Mouse (Mus musculus): ENCODE measurements around the gene Kbtbd4. TPM values are rescaled to one million over a fixed set of nuclear protein-coding genes. Genes with fewer than 3 reads are reported as not detected.

Gene Kbtbd4
- total RNA-seq, 1 experiment from 2014 or later, result 26.5 TPM

GRCm38 (mm10) chr2:90956053-90956452 lies 51.5 kb downstream of the Kbtbd4 start:
- DNase-seq, result no peak

- DNase-seq, result no peak
Observed at GRCm38 (mm10) chr2:90958856-90959255, 54.3 kb downstream of the Kbtbd4 start.

DNA sequence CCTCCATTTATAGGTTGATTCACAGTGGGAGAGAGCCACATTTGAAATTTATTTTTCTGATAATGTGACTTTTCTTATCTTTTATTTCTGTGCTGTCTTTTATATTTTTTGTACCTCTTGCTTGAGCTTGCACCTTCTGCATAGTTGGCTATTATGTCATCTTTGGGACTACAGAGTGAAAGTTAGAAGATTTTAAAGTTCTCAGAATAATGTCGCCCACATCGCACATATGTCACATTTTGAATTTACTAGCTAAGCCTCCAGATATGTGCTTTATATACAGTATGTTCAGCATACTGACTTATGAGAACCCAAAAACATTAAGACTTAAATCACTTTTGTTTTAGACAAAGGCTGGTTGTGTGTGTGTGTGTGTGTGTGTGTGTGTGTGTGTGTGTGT lies 55.5 kb downstream of the Kbtbd4 start:
- DNase-seq, result no peak

Other genes starting within 250 kb of the Kbtbd4 start
- gene Nup160, start 227.5 kb upstream of the Kbtbd4 start, total RNA-seq (2021), result 26.1 and 28.5 TPM in 2 replicates
- gene Fnbp4, start 159.4 kb upstream of the Kbtbd4 start, total RNA-seq (2021), result 54.3 and 60.8 TPM in 2 replicates
- 0.98 and 1.5 TPM in 2 replicates for gene Agbl2, start 122.0 kb upstream of the Kbtbd4 start, total RNA-seq (2021)
- 416 and 423 TPM in 2 replicates for gene Mtch2, start 57.6 kb upstream of the Kbtbd4 start, total RNA-seq (2021)
- 2.3 and 2.8 TPM in 2 replicates for gene C1qtnf4, start 18.9 kb upstream of the Kbtbd4 start, total RNA-seq (2021)
- 551 and 591 TPM in 2 replicates for gene Ndufs3, start 87 bp downstream of the Kbtbd4 start, total RNA-seq (2021)
- gene Celf1, start 35.6 kb downstream of the Kbtbd4 start, total RNA-seq (2021), result 89.9 and 97.9 TPM in 2 replicates
- gene Rapsn, start 130.9 kb downstream of the Kbtbd4 start, total RNA-seq (2021), result 1.4 and 2.4 TPM in 2 replicates
- 179 and 190 TPM in 2 replicates for gene Psmc3, start 149.3 kb downstream of the Kbtbd4 start, total RNA-seq (2021)
- 24.1 and 27.3 TPM in 2 replicates for gene Slc39a13, start 165.7 kb downstream of the Kbtbd4 start, total RNA-seq (2021)
- gene Spi1, start 177.7 kb downstream of the Kbtbd4 start, total RNA-seq (2021), result 2.9 and 5.4 TPM in 2 replicates
- gene Mybpc3, start 213.4 kb downstream of the Kbtbd4 start, total RNA-seq (2021), result 0.15 TPM in 1 of 2 replicates, not detected in the other